Mouse (Mus musculus) cortical plate, adult 2 months (tissue): ENCODE data around the gene Rbsn.

Experiments used
- CTCF ChIP-seq: fragments of 200-500 bp; IDR thresholded peaks from 2 replicates; pipeline ENCODE4 v1.5.1; 2011; ENCODE audit warnings: mild to moderate bottlenecking, control low read depth, low read length; ENCODE audit not compliant: insufficient read depth; ENCODE audit errors: extremely low read depth
- POLR2A ChIP-seq: fragments of 200-500 bp; IDR thresholded peaks from 2 replicates; pipeline ENCODE4 v1.6.1; 2011; ENCODE audit warnings: mild to moderate bottlenecking, low read length, control low read depth; ENCODE audit not compliant: insufficient read depth; ENCODE audit errors: extremely low read depth

GRCm38 (mm10) chr6:92214055-92214772 lies 511 bp downstream of the Rbsn start:
- no peak for TF ChIP-seq CTCF
- no peak; the same call in 1 of the 2 replicates for TF ChIP-seq POLR2A
